Mouse (Mus musculus) 3T3-L1 (cell line): Measurements from ENCODE around the gene Abcf1.
"Not testable (repeated sequence)": the region's sequence is repeated elsewhere in the genome, so short reads cannot be mapped to it uniquely, and the experiment has no call there.

Experiments
- DNase-seq: peaks from one replicate; pipeline ENCODE4 v3.0.0-alpha.2; 2015; ENCODE audit warnings: low read depth, low spot score

The Abcf1 gene

GRCm38 (mm10) chr17:35969418-35970389, at the start of gene Abcf1:
TSS of gene Abcf1 (minus strand) at chr17:35969761.
- DNase-seq, result peak; percentile 96

GRCm38 (mm10) chr17:36018979-36019378, 49.4 kb upstream of the Abcf1 start:
- DNase-seq, result peak; percentile 0

- peak; percentile 1 for DNase-seq
These were observed 47.5 kb upstream of the Abcf1 start for GRCm38 (mm10) chr17:36017046-36017445.

GRCm38 (mm10) chr17:36014977-36015376, 45.4 kb upstream of the Abcf1 start:
- no peak for DNase-seq

GRCm38 (mm10) chr17:36004409-36004808, 34.8 kb upstream of the Abcf1 start:
- not testable (repeated sequence) for DNase-seq

GRCm38 (mm10) chr17:36003331-36003730, 33.8 kb upstream of the Abcf1 start:
- DNase-seq, result no peak

GRCm38 (mm10) chr17:36001966-36002365, 32.4 kb upstream of the Abcf1 start:
- DNase-seq, result peak; percentile 93

- peak; percentile 91 for DNase-seq
These were observed 31.7 kb upstream of the Abcf1 start for GRCm38 (mm10) chr17:36001121-36001897.

- no peak for DNase-seq
These were observed 30.8 kb upstream of the Abcf1 start for GRCm38 (mm10) chr17:36000349-36000748.

GRCm38 (mm10) chr17:35999356-35999755, 29.8 kb upstream of the Abcf1 start:
- no peak for DNase-seq

GRCm38 (mm10) chr17:35998545-35999305, 29.2 kb upstream of the Abcf1 start:
- DNase-seq, result no peak

- peak; percentile 66 for DNase-seq
These were observed 28.4 kb upstream of the Abcf1 start for GRCm38 (mm10) chr17:35997713-35998510.

GRCm38 (mm10) chr17:35996949-35997348, 27.4 kb upstream of the Abcf1 start:
- peak; percentile 100 for DNase-seq

- DNase-seq, result peak; percentile 46
These were observed 25.3 kb upstream of the Abcf1 start for GRCm38 (mm10) chr17:35994879-35995240.

GRCm38 (mm10) chr17:35994175-35994878, 24.8 kb upstream of the Abcf1 start:
- DNase-seq, result peak; percentile 93

- peak; percentile 87 for DNase-seq
These were observed 24.1 kb upstream of the Abcf1 start for GRCm38 (mm10) chr17:35993675-35994074.

GRCm38 (mm10) chr17:35991781-35992180, 22.2 kb upstream of the Abcf1 start:
- no peak for DNase-seq

GRCm38 (mm10) chr17:35981776-35982175, 12.2 kb upstream of the Abcf1 start:
- DNase-seq, result no peak

GRCm38 (mm10) chr17:35980363-35980754, 10.8 kb upstream of the Abcf1 start:
- DNase-seq, result peak; percentile 68
